Mouse (Mus musculus) cerebellum, adult 2 months (tissue): ENCODE measurements around the gene Lysmd1. TPM values are rescaled to one million over a fixed set of nuclear protein-coding genes. Genes with fewer than 3 reads are reported as not detected.

Experiments
- DNase-seq, 2 experiments: peaks; one replicate each; pipeline ENCODE4 v3.0.0; 2021
- H3K27ac ChIP-seq: fragments of 200-500 bp; 2 replicates; pipeline ENCODE4 v1.5.1; 2012; ENCODE audit warnings: low read length, control low read depth, inconsistent platforms; ENCODE audit not compliant: insufficient read depth
- H3K27me3 ChIP-seq: fragments of 200-500 bp; 2 replicates; pipeline ENCODE4 v1.6.1; 2012; ENCODE audit warnings: inconsistent platforms, mild to moderate bottlenecking, low read length, moderate library complexity; ENCODE audit not compliant: control insufficient read depth, insufficient read depth
- H3K4me1 ChIP-seq: fragments of 200-500 bp; 2 replicates; pipeline ENCODE4 v1.6.1; 2011; ENCODE audit warnings: low read length; ENCODE audit not compliant: control insufficient read depth, insufficient read depth
- H3K4me3 ChIP-seq: fragments of 200-500 bp; replicated peaks from 2 replicates; pipeline ENCODE3; 2011; ENCODE audit warnings: mild to moderate bottlenecking, low read depth, low read length, control low read depth; ENCODE audit not compliant: insufficient read depth
- CTCF ChIP-seq: fragments of 200-500 bp; IDR thresholded peaks from 2 replicates; pipeline ENCODE4 v1.5.1; 2011; ENCODE audit warnings: low read depth, mild to moderate bottlenecking, control low read depth, low read length, moderate library complexity, borderline replicate concordance; ENCODE audit not compliant: insufficient read depth
- POLR2A ChIP-seq: fragments of 200-500 bp; IDR thresholded peaks from 2 replicates; pipeline ENCODE4 v1.6.1; 2011; ENCODE audit warnings: low read length, control low read depth, borderline replicate concordance; ENCODE audit not compliant: insufficient read depth
- WGBS: fragments of 180-500 bp; shearing (Covaris S2); methylation state at CpG from one replicate; pipeline ENCODE4 v1.1.7; 2018; 5-methylcytosine and 5-hydroxymethylcytosine counted together
- polyA plus RNA-seq: library from polyadenylated mRNA; depleted of rRNA; stranded (reverse); fragments of >200 nt; gene quantifications from 2 replicates; pipeline ENCODE4 v1.2.3, GENCODE M21; 2012

Lysmd1 gene
- polyA plus RNA-seq, 1 experiment: 34.9 TPM

- H3K27me3 ChIP-seq: no peaks in the 10 kb centered on the region
Observed at GRCm38 (mm10) chr3:95159987-95160963, 26.4 kb downstream of the Lysmd1 start, which contains the start of gene Sema6c. Sema6c (plus strand) TSS chr3:95160457.

DNA sequence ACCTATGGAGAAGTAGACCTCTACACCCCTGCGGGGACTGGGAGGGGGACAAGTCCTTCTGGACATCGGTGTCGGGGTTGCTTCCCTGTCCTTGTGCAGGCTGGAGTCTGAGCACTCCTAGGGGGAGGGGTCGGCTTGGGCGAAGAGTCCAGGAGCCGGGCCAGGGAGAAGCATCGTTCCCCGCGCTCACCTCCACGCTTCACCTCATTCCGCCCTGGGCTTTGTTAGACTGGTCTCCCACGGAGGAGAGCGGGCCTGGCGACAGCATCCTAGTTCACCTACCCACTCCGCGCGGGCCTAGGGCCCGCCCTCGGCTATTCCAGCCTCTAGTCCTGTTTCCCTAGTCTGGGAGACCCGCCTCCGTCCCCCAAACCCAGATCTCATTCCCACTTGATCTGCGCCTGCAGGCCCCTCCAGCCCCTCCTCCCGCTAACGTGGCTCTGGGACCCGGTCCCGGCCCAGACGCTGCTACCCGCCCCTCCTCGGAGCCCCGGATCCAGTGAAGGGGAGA lies 27.2 kb downstream of the Lysmd1 start:
- TF ChIP-seq POLR2A (no peak), CTCF (no peak)
- DNase-seq: peak; percentile 38 to 62
- H3K27ac ChIP-seq: no peak overlapping the region
- peak overlapping the region; percentile 95 for H3K4me3 ChIP-seq
- H3K4me1 ChIP-seq: peaks cover 28% of the 10 kb centered on the region
- no peaks in the 10 kb centered on the region for H3K27me3 ChIP-seq
- WGBS: under 1% methylated on average over 30 of the region's 30 CpGs

More at GRCm38 (mm10) chr3:95159987-95160963, 26.4 kb downstream of the Lysmd1 start, which contains the start of gene Sema6c:
- no peak for TF ChIP-seq CTCF
- TF ChIP-seq POLR2A: peak; percentile 84; the same call in 1 of the 2 replicates
- peak; percentile 88 to 94 for DNase-seq
- H3K27ac ChIP-seq: peak within 1 kb of the TSS; percentile 34
- WGBS: under 1% methylated on average over 64 of the region's 66 CpGs
- H3K4me1 ChIP-seq: peaks cover 28% of the 10 kb centered on the region
- peak within 1 kb of the TSS; percentile 95 for H3K4me3 ChIP-seq

DNA sequence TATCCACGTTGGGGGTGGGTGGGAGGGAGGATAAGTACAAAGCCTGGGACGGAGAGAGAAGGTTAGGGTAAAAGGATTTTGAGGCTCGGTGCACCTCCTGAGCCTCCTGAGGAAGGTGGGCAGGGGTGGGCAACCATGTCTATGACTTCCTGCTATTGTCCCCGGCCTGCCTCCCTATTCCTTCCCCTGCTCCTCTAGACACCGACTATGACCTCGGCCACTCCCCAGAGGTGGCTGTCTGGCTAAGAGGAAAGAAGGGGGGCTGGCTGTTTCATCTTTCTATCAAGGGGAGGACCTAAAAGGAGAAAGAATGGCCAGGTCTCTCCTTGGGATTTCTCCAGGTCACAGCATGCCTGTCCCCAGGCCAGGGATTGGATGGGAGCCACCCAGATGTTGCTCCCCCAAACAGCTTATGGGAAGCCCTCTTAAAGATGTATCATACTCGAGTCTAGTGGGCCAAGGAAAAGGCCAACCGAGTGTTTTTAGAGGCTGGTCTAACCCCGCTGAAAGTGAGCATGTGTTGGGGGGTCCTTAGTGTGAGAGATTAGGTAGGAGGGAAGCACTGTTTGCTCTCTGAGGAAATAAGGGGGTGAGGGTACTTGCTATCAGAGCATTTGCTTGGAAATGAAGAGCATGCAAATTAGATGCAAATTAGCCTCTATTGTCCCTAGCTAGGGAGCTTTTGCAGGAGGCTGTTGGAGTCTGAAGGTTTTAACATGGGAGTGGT lies 27.9 kb downstream of the Lysmd1 start:
- DNase-seq: no peak
- H3K4me1 ChIP-seq: peaks cover 28% of the 10 kb centered on the region
- TF ChIP-seq POLR2A (no peak), CTCF (no peak)
- H3K27me3 ChIP-seq: no peaks in the 10 kb centered on the region
- H3K27ac ChIP-seq: no peak overlapping the region
- 16% methylated on average over 9 of the region's 9 CpGs for WGBS
- H3K4me3 ChIP-seq: peak overlapping the region; percentile 95

DNA sequence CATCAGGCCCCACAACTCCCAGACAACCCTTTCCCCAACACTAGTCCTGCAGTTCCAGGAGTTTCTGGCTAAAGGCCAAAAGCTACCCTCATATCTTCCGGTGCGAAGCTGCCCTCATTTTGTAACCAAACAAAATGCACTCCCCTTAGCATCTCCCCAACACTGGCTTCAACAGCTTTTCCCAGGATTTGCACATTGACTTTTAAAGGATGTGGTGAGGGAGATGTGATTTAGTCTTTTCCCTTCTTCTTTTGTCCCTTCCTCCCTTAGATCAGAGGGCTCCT lies 28.4 kb downstream of the Lysmd1 start:
- DNase-seq: no peak
- WGBS: 30% methylated on average over 2 of the region's 2 CpGs
- H3K27ac ChIP-seq: no peak overlapping the region
- H3K4me3 ChIP-seq: no peak overlapping the region
- no peak for TF ChIP-seq POLR2A
- TF ChIP-seq CTCF: no peak
- peaks cover 28% of the 10 kb centered on the region for H3K4me1 ChIP-seq
- no peaks in the 10 kb centered on the region for H3K27me3 ChIP-seq

GRCm38 (mm10) chr3:95163419-95164255 lies 29.7 kb downstream of the Lysmd1 start:
- Histone ChIP-seq H3K27ac (0 out of 2 replicates have a peak overlapping the region, but pooled peaks have one; percentile 0), H3K27me3 (no peaks in the 10 kb centered on the region), H3K4me1 (peaks cover 28% of the 10 kb centered on the region), H3K4me3 (no peak overlapping the region)
- TF ChIP-seq CTCF: no peak
- TF ChIP-seq POLR2A: no peak
- WGBS: 43% methylated on average over 11 of the region's 11 CpGs
- DNase-seq: no peak

- Histone ChIP-seq H3K4me1 (peaks cover 28% of the 10 kb centered on the region), H3K4me3 (no peak overlapping the region), H3K27me3 (no peaks in the 10 kb centered on the region), H3K27ac (no peak overlapping the region)
- TF ChIP-seq POLR2A (no peak), CTCF (no peak)
- no peak for DNase-seq
- 25% methylated on average over 4 of the region's 5 CpGs for WGBS
Observed at GRCm38 (mm10) chr3:95164256-95164550, 30.3 kb downstream of the Lysmd1 start.

DNA sequence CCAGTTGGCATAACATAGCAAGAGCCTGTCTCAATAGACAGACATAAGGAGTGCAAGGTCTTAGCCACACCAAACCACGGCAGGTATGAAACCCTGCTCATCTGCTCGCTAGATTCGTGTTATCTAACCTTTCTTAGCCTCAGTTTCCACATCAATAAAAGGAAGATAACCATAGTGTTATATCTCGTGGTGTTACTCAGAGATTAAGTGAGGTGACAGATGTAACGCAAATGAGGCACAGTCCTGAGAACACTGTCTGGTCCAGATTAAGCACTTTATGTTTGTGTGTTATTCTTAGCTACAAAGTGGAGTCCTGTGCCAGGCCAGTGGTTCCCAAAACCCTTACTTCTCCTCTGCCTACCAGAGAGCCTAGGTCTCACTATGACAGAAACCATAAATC lies 31.0 kb downstream of the Lysmd1 start:
- 55% methylated on average over 5 of the region's 5 CpGs for WGBS
- H3K4me3 ChIP-seq: no peak overlapping the region
- no peak for DNase-seq
- no peak overlapping the region for H3K27ac ChIP-seq
- no peak for TF ChIP-seq CTCF
- TF ChIP-seq POLR2A: no peak
- peaks cover 24% of the 10 kb centered on the region for H3K4me1 ChIP-seq
- no peaks in the 10 kb centered on the region for H3K27me3 ChIP-seq
